Mouse (Mus musculus): Measurements from ENCODE around the gene Fnbp1.

GRCm38 (mm10) chr2:31040043-31040442 lies 101.8 kb downstream of the Fnbp1 start:
- TF ChIP-seq POLR2A (IDR thresholded peaks at IDR 0.05; ENCODE audit: borderline replicate concordance, extremely low read depth, insufficient read depth, insufficient read length, poor library complexity, severe bottlenecking), result no peak
- TF ChIP-seq CTCF (IDR thresholded peaks at IDR 0.05; ENCODE audit: borderline replicate concordance, extremely low read depth, insufficient read depth, insufficient read length), result peak; percentile 13; the same call in 1 of the 2 replicates

All from brain, embryonic 14.5 days (tissue).